In genomic region chr12:85618430-85618829, GRCm38 (mm10) we compare ENCODE assay signal across 30 mouse cellular contexts. TPM values are rescaled to one million over a fixed set of nuclear protein-coding genes. Genes with fewer than 3 reads are reported as not detected.
DNase-seq lines count a peak whose midpoint lies in the region; ATAC-seq and TF ChIP-seq lines count a peak whose summit lies in the region.
"Had no signal": no experiment of that assay in that cellular context is flagged by ENCODE, and none has a peak within 500 bp of the region (broad histone marks: within the 10 kb centered on the region; RNA-seq: fewer than 3 reads in every experiment).

No protein-coding gene starts in this region.

- TF ChIP-seq EP300 in CH12.LX (IDR thresholded peaks at IDR 0.05; ENCODE audit: low read length), result no peak

- no peak overlapping the region for H3K4me2 ChIP-seq in hindbrain, embryonic 12.5 days (replicated peaks)
- no peak overlapping the region for H3K4me2 ChIP-seq in midbrain, embryonic 13.5 days (replicated peaks)
- H3K4me2 ChIP-seq in midbrain, embryonic 16.5 days (ENCODE audit: low read length), result no peak overlapping the region
- no peak overlapping the region for H3K4me2 ChIP-seq in CH12.LX (ENCODE audit: insufficient read depth, low read depth, poor library complexity, severe bottlenecking)
- no peak overlapping the region for H3K4me2 ChIP-seq in myocyte (ENCODE audit: low read depth)
- H3K4me2 ChIP-seq in forebrain, embryonic 13.5 days, result no peak overlapping the region
- H3K4me2 ChIP-seq: embryonic facial prominence, embryonic 13.5 days; heart, embryonic 12.5 days; kidney, embryonic 15.5 days; limb, embryonic 15.5 days; liver, embryonic 13.5 days; stomach, embryonic 15.5 days had no signal

- 79% methylated on average over 5 of the region's 5 CpGs for WGBS in hindbrain, embryonic 12.5 days
- WGBS in hindbrain, embryonic 10.5 days, result 82% methylated on average over 5 of the region's 5 CpGs
- 74% methylated on average over 5 of the region's 5 CpGs for WGBS in midbrain, embryonic 13.5 days
- 70% methylated on average over 5 of the region's 5 CpGs for WGBS in midbrain, embryonic 16.5 days
- 79% methylated on average over 5 of the region's 5 CpGs for WGBS in forebrain, embryonic 13.5 days

- no peak overlapping the region for H3K4me3 ChIP-seq in hindbrain, embryonic 12.5 days
- no peak overlapping the region for H3K4me3 ChIP-seq in hindbrain, embryonic 10.5 days
- no peak overlapping the region for H3K4me3 ChIP-seq in midbrain, embryonic 13.5 days (replicated peaks)
- no peak overlapping the region for H3K4me3 ChIP-seq in midbrain, embryonic 16.5 days (ENCODE audit: low read depth, low read length)
- H3K4me3 ChIP-seq in CH12.LX (replicated peaks in 1 of 3; ENCODE audit: low read depth in 2 of 3, low read length in 2 of 3, poor library complexity in 1 of 3) (no peak overlapping the region), myocyte (no peak overlapping the region)
- H3K4me3 ChIP-seq in forebrain, embryonic 13.5 days, result no peak overlapping the region
- H3K4me3 ChIP-seq: embryonic facial prominence, embryonic 13.5 days; forebrain, embryonic 10.5 days; gastrocnemius, adult 2 months; heart, adult 2 months; heart, embryonic 12.5 days; kidney, embryonic 15.5 days; limb, embryonic 10.5 days; limb, embryonic 15.5 days; liver, embryonic 13.5 days; megakaryocyte, embryonic 14.5 days; stomach, embryonic 15.5 days had no signal

- H3K79me2 ChIP-seq in CH12.LX (replicated peaks; ENCODE audit: control insufficient read depth, extremely low read depth, insufficient read depth, poor library complexity, severe bottlenecking) (peaks cover 5% of the 10 kb centered on the region), myocyte (ENCODE audit: control insufficient read depth, insufficient read depth) (peaks cover 99% of the 10 kb centered on the region)

- 0 out of 2 replicates have a peak overlapping the region, but pooled peaks have one; percentile 23 for H3K27ac ChIP-seq in hindbrain, embryonic 12.5 days
- H3K27ac ChIP-seq in hindbrain, embryonic 10.5 days, result no peak overlapping the region
- H3K27ac ChIP-seq in midbrain, embryonic 13.5 days, result 0 out of 2 replicates have a peak overlapping the region, but pooled peaks have one; percentile 37
- no peak overlapping the region for H3K27ac ChIP-seq in midbrain, embryonic 16.5 days (ENCODE audit: low read length)
- no peak overlapping the region for H3K27ac ChIP-seq in CH12.LX (ENCODE audit: insufficient read depth, low read depth)
- no peak overlapping the region for H3K27ac ChIP-seq in forebrain, embryonic 13.5 days
- H3K27ac ChIP-seq: embryonic facial prominence, embryonic 13.5 days; forebrain, embryonic 10.5 days; heart, adult 2 months; kidney, embryonic 15.5 days; limb, embryonic 10.5 days; limb, embryonic 15.5 days; liver, embryonic 13.5 days; stomach, embryonic 15.5 days had no signal

- no peak for ATAC-seq in hindbrain, embryonic 12.5 days (ENCODE audit: low FRiP score)
- ATAC-seq in midbrain, embryonic 13.5 days, result no peak
- ATAC-seq in midbrain, embryonic 16.5 days, result no peak
- ATAC-seq in forebrain, embryonic 13.5 days, result no peak
- ATAC-seq: forebrain, embryonic 16.5 days; inflammation-experienced regulatory T-cells, adult 6 months; lung, postnatal 0 days had no signal

- TF ChIP-seq POLR2A in CH12.LX (IDR thresholded peaks at IDR 0.05; ENCODE audit: low read depth, low read length) (0 out of 2 replicates have a peak, but pooled peaks have one; percentile 3), myocyte (IDR thresholded peaks at IDR 0.05; ENCODE audit: insufficient read length, low read depth) (no peak)

- TF ChIP-seq CTCF in CH12.LX (conservative IDR thresholded peaks at IDR 0.05 in 1 of 2, IDR thresholded peaks at IDR 0.05 in 1 of 2; ENCODE audit: low read depth in 2 of 2, low read length in 2 of 2), result no peak

- H3ac ChIP-seq in myocyte (ENCODE audit: control insufficient read depth, insufficient read length), result no peak overlapping the region

- peaks cover 35% of the 10 kb centered on the region for H3K4me1 ChIP-seq in hindbrain, embryonic 12.5 days
- peaks cover 41% of the 10 kb centered on the region for H3K4me1 ChIP-seq in hindbrain, embryonic 10.5 days (replicated peaks)
- H3K4me1 ChIP-seq in midbrain, embryonic 13.5 days (replicated peaks), result peaks cover 28% of the 10 kb centered on the region
- H3K4me1 ChIP-seq in midbrain, embryonic 16.5 days (ENCODE audit: control insufficient read depth, insufficient read depth, low read length), result peaks cover 6% of the 10 kb centered on the region
- H3K4me1 ChIP-seq in CH12.LX (ENCODE audit: control insufficient read depth in 1 of 2, insufficient read depth in 2 of 2), result peaks cover 4 to 91% of the 10 kb centered on the region in 2 experiments; a peak in 3 of 4 replicates
- peaks cover 31% of the 10 kb centered on the region for H3K4me1 ChIP-seq in forebrain, embryonic 13.5 days
- H3K4me1 ChIP-seq: megakaryocyte, embryonic 14.5 days had no signal

- no peak for TF ChIP-seq RAD21 in CH12.LX (IDR thresholded peaks at IDR 0.05; ENCODE audit: low read depth, low read length)

- DNase-seq in hindbrain, embryonic 10.5 days (ENCODE audit: low spot score), result no peak
- no peak for DNase-seq in CH12.LX (ENCODE audit: extremely low read depth)
- DNase-seq: adrenal gland, adult 8-10 months; cerebellum, adult 11-12 months; cerebellum, adult 9-11 months; gastrocnemius, adult 2 months; heart, adult 2 months; kidney, adult 18-20 months; kidney, postnatal 25 days; liver, embryonic 13.5 days; lung, adult 18-20 months; lung, postnatal 4 days; midbrain, embryonic 14.5 days; right cerebral cortex, postnatal 25 days had no signal

- in situ Hi-C loops in CH12.LX (cut with MboI; ENCODE audit: low pct_ligation_motif_present, low pct_unique_long_range_greater_than_20kb, low sequenced_read_pairs), result no loop called here

- H3K36me3 ChIP-seq in hindbrain, embryonic 12.5 days, result 0 out of 2 replicates have a peak, but pooled peaks cover 4% of the 10 kb centered on the region
- no peaks in the 10 kb centered on the region for H3K36me3 ChIP-seq in hindbrain, embryonic 10.5 days
- no peaks in the 10 kb centered on the region for H3K36me3 ChIP-seq in midbrain, embryonic 13.5 days
- H3K36me3 ChIP-seq in midbrain, embryonic 16.5 days (ENCODE audit: control insufficient read depth, insufficient read depth, low read length), result no peaks in the 10 kb centered on the region; the same call in 1 of the 2 replicates
- H3K36me3 ChIP-seq in CH12.LX (replicated peaks in 1 of 2; ENCODE audit: control insufficient read depth in 1 of 2, insufficient read depth in 1 of 2, low read length in 1 of 2) (peaks cover 55 to 95% of the 10 kb centered on the region in 2 experiments), myocyte (ENCODE audit: control insufficient read depth, insufficient read depth) (peaks cover 42% of the 10 kb centered on the region)
- H3K36me3 ChIP-seq in forebrain, embryonic 13.5 days (ENCODE audit: poor library complexity, severe bottlenecking), result no peaks in the 10 kb centered on the region
- H3K36me3 ChIP-seq: forebrain, embryonic 10.5 days; limb, embryonic 10.5 days; stomach, embryonic 15.5 days had no signal

- no peak overlapping the region for H3K9ac ChIP-seq in hindbrain, embryonic 12.5 days
- no peak overlapping the region for H3K9ac ChIP-seq in midbrain, embryonic 13.5 days (replicated peaks)
- no peak overlapping the region for H3K9ac ChIP-seq in midbrain, embryonic 16.5 days (ENCODE audit: low read depth, low read length)
- H3K9ac ChIP-seq in CH12.LX (ENCODE audit: insufficient read depth, low read depth), result no peak overlapping the region
- H3K9ac ChIP-seq in forebrain, embryonic 13.5 days, result no peak overlapping the region
- H3K9ac ChIP-seq: embryonic facial prominence, embryonic 13.5 days; heart, embryonic 12.5 days; kidney, embryonic 15.5 days; limb, embryonic 15.5 days; liver, embryonic 13.5 days; stomach, embryonic 15.5 days had no signal

- no peaks in the 10 kb centered on the region for H3K9me3 ChIP-seq in hindbrain, embryonic 12.5 days (replicated peaks)
- H3K9me3 ChIP-seq in hindbrain, embryonic 10.5 days, result no peaks in the 10 kb centered on the region
- no peaks in the 10 kb centered on the region for H3K9me3 ChIP-seq in midbrain, embryonic 13.5 days
- H3K9me3 ChIP-seq in midbrain, embryonic 16.5 days (replicated peaks; ENCODE audit: control insufficient read depth, low read length, poor library complexity, severe bottlenecking), result no peaks in the 10 kb centered on the region
- H3K9me3 ChIP-seq in CH12.LX (replicated peaks; ENCODE audit: low read length), result no peaks in the 10 kb centered on the region
- no peaks in the 10 kb centered on the region for H3K9me3 ChIP-seq in forebrain, embryonic 13.5 days (replicated peaks)
- H3K9me3 ChIP-seq: embryonic facial prominence, embryonic 13.5 days; forebrain, embryonic 10.5 days; heart, embryonic 12.5 days; kidney, embryonic 15.5 days; limb, embryonic 10.5 days; limb, embryonic 15.5 days; liver, embryonic 13.5 days; megakaryocyte, embryonic 14.5 days; stomach, embryonic 15.5 days had no signal

- dilution Hi-C loops in CH12.LX (cut with MboI; ENCODE audit: extremely low pct_ligation_motif_present, extremely low pct_unique_long_range_greater_than_20kb, low sequenced_read_pairs), result no loop called here

- H3K27me3 ChIP-seq in hindbrain, embryonic 12.5 days, result no peaks in the 10 kb centered on the region
- no peaks in the 10 kb centered on the region for H3K27me3 ChIP-seq in hindbrain, embryonic 10.5 days (ENCODE audit: insufficient read depth, poor library complexity, severe bottlenecking)
- H3K27me3 ChIP-seq in midbrain, embryonic 13.5 days, result no peaks in the 10 kb centered on the region
- H3K27me3 ChIP-seq in midbrain, embryonic 16.5 days (ENCODE audit: control insufficient read depth, insufficient read depth, low read depth, low read length), result no peaks in the 10 kb centered on the region
- no peaks in the 10 kb centered on the region for H3K27me3 ChIP-seq in CH12.LX (replicated peaks)
- no peaks in the 10 kb centered on the region for H3K27me3 ChIP-seq in myocyte (ENCODE audit: control insufficient read depth, insufficient read depth, insufficient read length)
- no peaks in the 10 kb centered on the region for H3K27me3 ChIP-seq in forebrain, embryonic 13.5 days
- H3K27me3 ChIP-seq: embryonic facial prominence, embryonic 13.5 days; heart, embryonic 12.5 days; kidney, embryonic 15.5 days; limb, embryonic 15.5 days; liver, embryonic 13.5 days; stomach, embryonic 15.5 days had no signal

TF ChIP-seq in myocyte, 11 proteins besides CTCF, POLR2A, EP300 and RAD21 (continues in another document):
- no peak for TF ChIP-seq USF1 (IDR thresholded peaks at IDR 0.05; ENCODE audit: low read depth)

RNA-seq across cellular contexts. Expression of gene Jdp2, which starts 19.6 kb away (rescaled TPM):
- polyA plus RNA-seq in hindbrain, embryonic 12.5 days (2016; fragmentation: Nextera tagmentation; extraction: Ambion mirVana), result 0.90 and 1.1 TPM in 2 replicates
- 0.25 TPM in 1 of 2 replicates, not detected in the other for polyA plus RNA-seq in hindbrain, embryonic 10.5 days (2016; fragmentation: Nextera tagmentation; extraction: Ambion mirVana)
- polyA plus RNA-seq in midbrain, embryonic 13.5 days (2015; fragmentation: Nextera tagmentation; extraction: Ambion mirVana), result 0.24 and 0.34 TPM in 2 replicates
- 0.36 and 0.57 TPM in 2 replicates for polyA plus RNA-seq in midbrain, embryonic 16.5 days (2015; fragmentation: Nextera tagmentation; extraction: Ambion mirVana)
- total RNA-seq in CH12.LX (2012; rRNA removed) (86.5 and 88.9 TPM in 2 replicates), CH12.LX (2014; rRNA removed) (64.7 and 67.3 TPM in 2 replicates)
- polyA plus RNA-seq in CH12.LX (2012; ENCODE audit: insufficient read length, low read depth) (104 and 114 TPM in 2 replicates), myocyte (2012; fragmentation: generic; extraction: Trizol) (72.9 TPM)
- polyA plus RNA-seq in forebrain, embryonic 13.5 days (2015; fragmentation: Nextera tagmentation; extraction: Ambion mirVana), result 0.21 TPM in 1 of 2 replicates, not detected in the other
- polyA plus RNA-seq: limb, embryonic 10.5 days had no signal

Comparison
In these comparisons a context has a peak if more than half of its experiments do, and no peak if none do; other contexts are left out.
1. H3K27ac ChIP-seq: peak in hindbrain, embryonic 12.5 days (single experiment) and midbrain, embryonic 13.5 days (single experiment); none in hindbrain, embryonic 10.5 days (single experiment), midbrain, embryonic 16.5 days (single experiment), CH12.LX (single experiment) and forebrain, embryonic 13.5 days (single experiment).
2. RNA of gene Jdp2, which starts 19.6 kb away (polyA plus RNA-seq): 104 to 114 TPM in CH12.LX and 72.9 TPM in myocyte (single experiment); 0.90 to 1.1 TPM in hindbrain, embryonic 12.5 days, 0.36 to 0.57 TPM in midbrain, embryonic 16.5 days, 0.25 TPM in hindbrain, embryonic 10.5 days, 0.24 to 0.34 TPM in midbrain, embryonic 13.5 days and 0.21 TPM in forebrain, embryonic 13.5 days; every median in the first group is over 10 times any median in the second.